Mouse (Mus musculus): ENCODE measurements around the gene Smchd1. TPM values are rescaled to one million over a fixed set of nuclear protein-coding genes. Genes with fewer than 3 reads are reported as not detected.

Gene Smchd1
- polyA plus RNA-seq, 1 experiment from 2014 or later, result 48.1 TPM

- no peaks in the 10 kb centered on the region for H3K36me3 ChIP-seq (replicated peaks)
- peaks cover 23% of the 10 kb centered on the region for H3K27me3 ChIP-seq (replicated peaks)
- no peak for ATAC-seq (replicated peaks)
- 82% methylated on average over 4 of the region's 4 CpGs for WGBS
- H3K4me3 ChIP-seq, result no peak overlapping the region
- no peak overlapping the region for H3K9ac ChIP-seq
- no peak overlapping the region for H3K27ac ChIP-seq
- H3K4me1 ChIP-seq, result peaks cover 25% of the 10 kb centered on the region
- no peak overlapping the region for H3K4me2 ChIP-seq
- H3K9me3 ChIP-seq, result no peaks in the 10 kb centered on the region
Measured at GRCm38 (mm10) chr17:71306716-71307115, 168.4 kb downstream of the Smchd1 start.

- no peak overlapping the region for H3K9ac ChIP-seq
- no peaks in the 10 kb centered on the region for H3K9me3 ChIP-seq
- H3K27ac ChIP-seq, result no peak overlapping the region
- no peak overlapping the region for H3K4me2 ChIP-seq
- H3K4me1 ChIP-seq, result peaks cover 21% of the 10 kb centered on the region
- H3K4me3 ChIP-seq, result no peak overlapping the region
- WGBS, result 85% methylated on average over 6 of the region's 6 CpGs
- H3K27me3 ChIP-seq (replicated peaks), result peaks cover 17% of the 10 kb centered on the region
- H3K36me3 ChIP-seq (replicated peaks), result no peaks in the 10 kb centered on the region
- no peak for ATAC-seq (replicated peaks)
Measured at GRCm38 (mm10) chr17:71306091-71306490, 169.1 kb downstream of the Smchd1 start.

- Histone ChIP-seq H3K4me1 (no peaks in the 10 kb centered on the region), H3K9me3 (no peaks in the 10 kb centered on the region), H3K27me3 (replicated peaks) (0 out of 2 replicates have a peak, but pooled peaks cover 2% of the 10 kb centered on the region), H3K27ac (no peak overlapping the region), H3K36me3 (replicated peaks) (no peaks in the 10 kb centered on the region), H3K4me3 (no peak overlapping the region), H3K9ac (no peak overlapping the region), H3K4me2 (no peak overlapping the region)
- no peak for ATAC-seq (replicated peaks)
- WGBS, result 82% methylated on average over 6 of the region's 6 CpGs
Measured at GRCm38 (mm10) chr17:71303444-71303843, 171.7 kb downstream of the Smchd1 start.

- Histone ChIP-seq H3K9me3 (no peaks in the 10 kb centered on the region), H3K36me3 (replicated peaks) (no peaks in the 10 kb centered on the region), H3K4me3 (no peak overlapping the region), H3K4me2 (no peak overlapping the region), H3K27ac (no peak overlapping the region), H3K27me3 (replicated peaks) (no peaks in the 10 kb centered on the region), H3K9ac (no peak overlapping the region), H3K4me1 (no peaks in the 10 kb centered on the region)
- no peak for ATAC-seq (replicated peaks)
- 89% methylated on average over 5 of the region's 5 CpGs for WGBS
Measured at GRCm38 (mm10) chr17:71301413-71301812, 173.7 kb downstream of the Smchd1 start.

GRCm38 (mm10) chr17:71300338-71300737, 174.8 kb downstream of the Smchd1 start:
- no peaks in the 10 kb centered on the region for H3K4me1 ChIP-seq
- H3K27ac ChIP-seq, result no peak overlapping the region
- no peak overlapping the region for H3K9ac ChIP-seq
- H3K9me3 ChIP-seq, result no peaks in the 10 kb centered on the region
- WGBS, result 86% methylated on average over 2 of the region's 2 CpGs
- ATAC-seq (replicated peaks), result no peak
- no peak overlapping the region for H3K4me3 ChIP-seq
- H3K4me2 ChIP-seq, result no peak overlapping the region
- H3K36me3 ChIP-seq (replicated peaks), result no peaks in the 10 kb centered on the region
- no peaks in the 10 kb centered on the region for H3K27me3 ChIP-seq (replicated peaks)

- Histone ChIP-seq H3K9ac (no peak overlapping the region), H3K4me1 (no peaks in the 10 kb centered on the region), H3K9me3 (no peaks in the 10 kb centered on the region), H3K36me3 (replicated peaks) (no peaks in the 10 kb centered on the region), H3K4me3 (no peak overlapping the region), H3K27me3 (replicated peaks) (no peaks in the 10 kb centered on the region), H3K4me2 (no peak overlapping the region), H3K27ac (no peak overlapping the region)
- WGBS, result 94% methylated on average over 4 of the region's 4 CpGs
- no peak for ATAC-seq (replicated peaks)
Measured at GRCm38 (mm10) chr17:71299879-71300278, 175.3 kb downstream of the Smchd1 start.

GRCm38 (mm10) chr17:71294570-71294969, 180.6 kb downstream of the Smchd1 start:
- WGBS, result 82% methylated on average over 3 of the region's 3 CpGs
- Histone ChIP-seq H3K4me1 (no peaks in the 10 kb centered on the region), H3K27ac (no peak overlapping the region), H3K27me3 (replicated peaks) (no peaks in the 10 kb centered on the region), H3K9ac (no peak overlapping the region), H3K9me3 (no peaks in the 10 kb centered on the region), H3K36me3 (replicated peaks) (no peaks in the 10 kb centered on the region), H3K4me2 (no peak overlapping the region), H3K4me3 (no peak overlapping the region)
- ATAC-seq (replicated peaks), result no peak

Other genes starting within 250 kb of the Smchd1 start
- gene Emilin2, start 163.4 kb downstream of the Smchd1 start, polyA plus RNA-seq (2015; fragmentation: Nextera tagmentation; extraction: Ambion mirVana), result 1.2 and 2.0 TPM in 2 replicates
- gene Gm4707, start 15.4 kb downstream of the Smchd1 start, polyA plus RNA-seq (2015; fragmentation: Nextera tagmentation; extraction: Ambion mirVana), result 2.8 and 3.2 TPM in 2 replicates
- 5.1 and 6.6 TPM in 2 replicates for gene Ndc80, start 51.5 kb upstream of the Smchd1 start, polyA plus RNA-seq (2015; fragmentation: Nextera tagmentation; extraction: Ambion mirVana)
- gene Spdya, start 76.7 kb upstream of the Smchd1 start, polyA plus RNA-seq (2015; fragmentation: Nextera tagmentation; extraction: Ambion mirVana), result 1.4 TPM in 2 replicates
- 52.4 and 53.0 TPM in 2 replicates for gene Wdr43, start 140.6 kb upstream of the Smchd1 start, polyA plus RNA-seq (2015; fragmentation: Nextera tagmentation; extraction: Ambion mirVana)
- gene Togaram2, start 197.9 kb upstream of the Smchd1 start, polyA plus RNA-seq (2015; fragmentation: Nextera tagmentation; extraction: Ambion mirVana), result 0.48 and 0.68 TPM in 2 replicates